Mouse (Mus musculus) spleen, adult 2 months (tissue): ENCODE results near the gene Lamc2.

Source experiments
- CTCF ChIP-seq: fragments of 200-500 bp; IDR thresholded peaks from 2 replicates; pipeline ENCODE4 v1.5.1; 2011; ENCODE audit warnings: mild to moderate bottlenecking, inconsistent platforms; ENCODE audit not compliant: insufficient read depth, insufficient read length, insufficient replicate concordance; ENCODE audit errors: extremely low read depth
- POLR2A ChIP-seq: fragments of 200-500 bp; IDR thresholded peaks from 2 replicates; pipeline ENCODE4 v1.6.1; 2011; ENCODE audit warnings: low read depth, low read length, inconsistent platforms

- no peak for TF ChIP-seq CTCF
- TF ChIP-seq POLR2A, result no peak
Observed at GRCm38 (mm10) chr1:153210198-153210597, 24.0 kb upstream of the Lamc2 start.
